Mouse (Mus musculus): ENCODE measurements around the gene Kiss1r. TPM values are rescaled to one million over a fixed set of nuclear protein-coding genes. Genes with fewer than 3 reads are reported as not detected.

The Kiss1r gene
- polyA plus RNA-seq (2015; fragmentation: Nextera tagmentation; extraction: Ambion mirVana): 3.6 and 3.7 TPM in 2 replicates

GRCm38 (mm10) chr10:79916808-79917531 lies at the start of gene Kiss1r:
Kiss1r (plus strand) TSS chr10:79916971.

GRCm38 (mm10) chr10:79874290-79874862 lies 42.4 kb upstream of the Kiss1r start, which contains the start of the genes Prtn3 and Plppr3:
Prtn3 (plus strand) TSS chr10:79874476.
Plppr3 (minus strand) TSS chr10:79874634.

GRCm38 (mm10) chr10:79886054-79886453 lies 30.7 kb upstream of the Kiss1r start, which contains the start of gene Elane:
Elane (plus strand) TSS chr10:79886247.

GRCm38 (mm10) chr10:79890670-79891069 lies 26.1 kb upstream of the Kiss1r start, which contains the start of gene Cfd:
Cfd (plus strand) TSS chr10:79890853.

GRCm38 (mm10) chr10:79908167-79909091 lies 8.3 kb upstream of the Kiss1r start, which contains the start of gene Med16:
Med16 (minus strand) TSS chr10:79908923.

GRCm38 (mm10) chr10:79910556-79910955 lies 6.2 kb upstream of the Kiss1r start, which contains the start of gene Gm26602:
Gm26602 (plus strand) TSS chr10:79910856.

GRCm38 (mm10) chr10:79920958-79921535 lies 4.3 kb downstream of the Kiss1r start, which contains the start of gene R3hdm4:
R3hdm4 (minus strand) TSS chr10:79921208.

GRCm38 (mm10) chr10:79926491-79927323 lies 9.9 kb downstream of the Kiss1r start, which contains the start of gene Arid3a:
Arid3a (plus strand) TSS chr10:79927043.

GRCm38 (mm10) chr10:79959847-79960601 lies 43.3 kb downstream of the Kiss1r start, which contains the start of gene Wdr18:
Wdr18 (plus strand) TSS chr10:79960152.

GRCm38 (mm10) chr10:79970415-79971182 lies 53.8 kb downstream of the Kiss1r start, which contains the start of gene Grin3b:
Grin3b (plus strand) TSS chr10:79970715.

Other genes with a start within 250 kb of the Kiss1r start
- gene Tpgs1, start 247.6 kb upstream of the Kiss1r start, polyA plus RNA-seq (2015; fragmentation: Nextera tagmentation; extraction: Ambion mirVana): 142 and 148 TPM in 2 replicates
- 68.6 and 75.3 TPM in 2 replicates for gene Cdc34, start 234.8 kb upstream of the Kiss1r start, polyA plus RNA-seq (2015; fragmentation: Nextera tagmentation; extraction: Ambion mirVana)
- 0.83 and 1.1 TPM in 2 replicates for gene Gzmm, start 228.0 kb upstream of the Kiss1r start, polyA plus RNA-seq (2015; fragmentation: Nextera tagmentation; extraction: Ambion mirVana)
- 1,217 and 1,238 TPM in 2 replicates for gene Bsg, start 212.5 kb upstream of the Kiss1r start, polyA plus RNA-seq (2015; fragmentation: Nextera tagmentation; extraction: Ambion mirVana)
- gene Hcn2, start 200.3 kb upstream of the Kiss1r start, polyA plus RNA-seq (2015; fragmentation: Nextera tagmentation; extraction: Ambion mirVana): 10.7 and 16.5 TPM in 2 replicates
- 33.3 and 33.7 TPM in 2 replicates for gene Polrmt, start 170.4 kb upstream of the Kiss1r start, polyA plus RNA-seq (2015; fragmentation: Nextera tagmentation; extraction: Ambion mirVana)
- gene Fgf22, start 161.9 kb upstream of the Kiss1r start, polyA plus RNA-seq (2015; fragmentation: Nextera tagmentation; extraction: Ambion mirVana): 4.8 and 5.8 TPM in 2 replicates
- gene Rnf126, start 150.0 kb upstream of the Kiss1r start, polyA plus RNA-seq (2015; fragmentation: Nextera tagmentation; extraction: Ambion mirVana): 115 and 119 TPM in 2 replicates
- 3.2 and 4.4 TPM in 2 replicates for gene Fstl3, start 139.7 kb upstream of the Kiss1r start, polyA plus RNA-seq (2015; fragmentation: Nextera tagmentation; extraction: Ambion mirVana)
- 0.12 TPM in 1 of 2 replicates, not detected in the other for gene Prss57, start 126.0 kb upstream of the Kiss1r start, polyA plus RNA-seq (2015; fragmentation: Nextera tagmentation; extraction: Ambion mirVana)
- gene Palm, start 123.4 kb upstream of the Kiss1r start, polyA plus RNA-seq (2015; fragmentation: Nextera tagmentation; extraction: Ambion mirVana): 202 and 243 TPM in 2 replicates
- gene Misp, start 96.0 kb upstream of the Kiss1r start, polyA plus RNA-seq (2015; fragmentation: Nextera tagmentation; extraction: Ambion mirVana): 0.36 and 0.45 TPM in 2 replicates
- 41.0 and 46.2 TPM in 2 replicates for gene Ptbp1, start 62.5 kb upstream of the Kiss1r start, polyA plus RNA-seq (2015; fragmentation: Nextera tagmentation; extraction: Ambion mirVana)
- gene Prtn3, start 42.5 kb upstream of the Kiss1r start, polyA plus RNA-seq (2015; fragmentation: Nextera tagmentation; extraction: Ambion mirVana): 10.9 and 11.4 TPM in 2 replicates
- gene Plppr3, start 42.3 kb upstream of the Kiss1r start, polyA plus RNA-seq (2015; fragmentation: Nextera tagmentation; extraction: Ambion mirVana): 253 and 298 TPM in 2 replicates
- gene Elane, start 30.7 kb upstream of the Kiss1r start, polyA plus RNA-seq (2015; fragmentation: Nextera tagmentation; extraction: Ambion mirVana): not detected in 2 replicates
- gene Cfd, start 26.1 kb upstream of the Kiss1r start, polyA plus RNA-seq (2015; fragmentation: Nextera tagmentation; extraction: Ambion mirVana): 0.37 TPM in 1 of 2 replicates, not detected in the other
- 38.0 and 41.7 TPM in 2 replicates for gene Med16, start 8.0 kb upstream of the Kiss1r start, polyA plus RNA-seq (2015; fragmentation: Nextera tagmentation; extraction: Ambion mirVana)
- gene Gm26602, start 6.1 kb upstream of the Kiss1r start, polyA plus RNA-seq (2015; fragmentation: Nextera tagmentation; extraction: Ambion mirVana): 32.0 TPM in 1 of 2 replicates, not detected in the other
- 268 and 306 TPM in 2 replicates for gene R3hdm4, start 4.2 kb downstream of the Kiss1r start, polyA plus RNA-seq (2015; fragmentation: Nextera tagmentation; extraction: Ambion mirVana)
- gene Arid3a, start 10.1 kb downstream of the Kiss1r start, polyA plus RNA-seq (2015; fragmentation: Nextera tagmentation; extraction: Ambion mirVana): 1.7 and 3.0 TPM in 2 replicates
- 108 and 110 TPM in 2 replicates for gene Wdr18, start 43.2 kb downstream of the Kiss1r start, polyA plus RNA-seq (2015; fragmentation: Nextera tagmentation; extraction: Ambion mirVana)
- 0.24 and 0.35 TPM in 2 replicates for gene Grin3b, start 53.7 kb downstream of the Kiss1r start, polyA plus RNA-seq (2015; fragmentation: Nextera tagmentation; extraction: Ambion mirVana)
- gene Tmem259, start 67.4 kb downstream of the Kiss1r start, polyA plus RNA-seq (2015; fragmentation: Nextera tagmentation; extraction: Ambion mirVana): 33.5 and 35.6 TPM in 2 replicates
- 19.9 and 20.5 TPM in 2 replicates for gene Cnn2, start 71.6 kb downstream of the Kiss1r start, polyA plus RNA-seq (2015; fragmentation: Nextera tagmentation; extraction: Ambion mirVana)
- 2.6 TPM in 2 replicates for gene Abca7, start 79.5 kb downstream of the Kiss1r start, polyA plus RNA-seq (2015; fragmentation: Nextera tagmentation; extraction: Ambion mirVana)
- gene Arhgap45, start 99.7 kb downstream of the Kiss1r start, polyA plus RNA-seq (2015; fragmentation: Nextera tagmentation; extraction: Ambion mirVana): 1.9 TPM in 2 replicates
- 138 and 143 TPM in 2 replicates for gene Polr2e, start 122.8 kb downstream of the Kiss1r start, polyA plus RNA-seq (2015; fragmentation: Nextera tagmentation; extraction: Ambion mirVana)
- 738 and 765 TPM in 2 replicates for gene Gpx4, start 130.2 kb downstream of the Kiss1r start, polyA plus RNA-seq (2015; fragmentation: Nextera tagmentation; extraction: Ambion mirVana)
- 8.5 and 9.0 TPM in 2 replicates for gene Sbno2, start 188.6 kb downstream of the Kiss1r start, polyA plus RNA-seq (2015; fragmentation: Nextera tagmentation; extraction: Ambion mirVana)
- gene Stk11, start 198.8 kb downstream of the Kiss1r start, polyA plus RNA-seq (2015; fragmentation: Nextera tagmentation; extraction: Ambion mirVana): 14.6 and 18.3 TPM in 2 replicates
- 803 and 819 TPM in 2 replicates for gene Atp5d, start 221.7 kb downstream of the Kiss1r start, polyA plus RNA-seq (2015; fragmentation: Nextera tagmentation; extraction: Ambion mirVana)
- 110 and 138 TPM in 2 replicates for gene Cbarp, start 223.9 kb downstream of the Kiss1r start, polyA plus RNA-seq (2015; fragmentation: Nextera tagmentation; extraction: Ambion mirVana)
- gene Midn, start 231.3 kb downstream of the Kiss1r start, polyA plus RNA-seq (2015; fragmentation: Nextera tagmentation; extraction: Ambion mirVana): 16.4 and 21.8 TPM in 2 replicates
- gene Cirbp, start 249.0 kb downstream of the Kiss1r start, polyA plus RNA-seq (2015; fragmentation: Nextera tagmentation; extraction: Ambion mirVana): 566 and 579 TPM in 2 replicates